Mouse (Mus musculus): ENCODE measurements around the gene Brd3os. TPM values are rescaled to one million over a fixed set of nuclear protein-coding genes. Genes with fewer than 3 reads are reported as not detected.

The Brd3os gene
- total RNA-seq, 2 experiments from 2014 or later, result 23.6 to 27.2 TPM

DNA sequence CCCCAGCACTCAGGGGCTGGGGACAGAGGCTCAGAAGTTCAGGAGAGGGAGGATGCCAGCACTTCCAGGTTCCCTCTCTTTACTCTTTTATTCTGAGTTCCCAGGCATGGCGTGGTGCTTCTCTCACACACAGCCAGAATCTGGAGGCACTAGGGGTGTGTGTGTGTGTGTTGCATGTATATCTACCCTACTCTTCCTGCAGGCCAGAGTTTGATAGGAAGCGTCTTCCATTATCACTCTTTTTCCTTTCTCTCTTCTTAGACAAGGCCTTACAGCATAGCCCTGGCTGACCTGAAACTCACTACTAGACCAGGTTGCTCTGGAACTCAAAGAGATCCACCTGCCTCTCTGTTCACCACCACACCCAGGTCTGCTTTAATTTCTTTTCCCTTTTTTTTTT lies 48.8 kb downstream of the Brd3os start:
- intact Hi-C loops (cut with DNase I), result no loop called here
- no peak for DNase-seq

Small RNA genes lying within 50 kb of the gene (microRNA-seq; reads per million reads assigned to microRNA genes)
- gene Gm24049 (not detected), gene Mir7578 (not detected)

Other genes starting within 250 kb of the Brd3os start
- 1 to 10 TPM; 5.2 to 7.3 TPM for gene Sardh, start 194.0 kb upstream of the Brd3os start, total RNA-seq (2021)
- gene Vav2, start 15.3 kb upstream of the Brd3os start, total RNA-seq (2021), result 10 to 100 TPM; 59.2 to 60.4 TPM
- gene Brd3, start 65.3 kb downstream of the Brd3os start, total RNA-seq (2021), result 100 to 1,000 TPM; 119 to 123 TPM
- gene Wdr5, start 72.8 kb downstream of the Brd3os start, total RNA-seq (2021), result 10 to 100 TPM; 52.5 to 52.8 TPM
- gene Rxra, start 234.1 kb downstream of the Brd3os start, total RNA-seq (2021), result 10 to 100 TPM in 1 of 2 experiments, 1 to 10 TPM in 1; 8.8 to 12.8 TPM